Mouse (Mus musculus): ENCODE results near the gene Fam181a. TPM values are rescaled to one million over a fixed set of nuclear protein-coding genes. Genes with fewer than 3 reads are reported as not detected.

Gene Fam181a
- total and polyA plus RNA-seq, 2 experiments from 2014 or later = 8.9 to 11.2 TPM

GRCm38 (mm10) chr12:103328448-103329191, 17.8 kb downstream of the Fam181a start:
- H3K4me1 ChIP-seq (ENCODE audit: insufficient read depth, low read length) = no peaks in the 10 kb centered on the region
- H3K27ac ChIP-seq (ENCODE audit: low read depth, low read length) = no peak overlapping the region
- no peaks in the 10 kb centered on the region for H3K9me3 ChIP-seq (ENCODE audit: low read length)
- ATAC-seq (ENCODE audit: low FRiP score) (no peak), DNase-seq (ENCODE audit: low spot score) (no peak)
- H3K9ac ChIP-seq (replicated peaks; ENCODE audit: low read length, poor library complexity, severe bottlenecking) = no peak overlapping the region
- WGBS = 63% methylated on average over 7 of the region's 7 CpGs
- H3K4me3 ChIP-seq (ENCODE audit: low read depth, low read length) = no peak overlapping the region
- no peaks in the 10 kb centered on the region for H3K27me3 ChIP-seq (ENCODE audit: insufficient read depth, low read length)
- H3K4me2 ChIP-seq (ENCODE audit: low read depth, low read length, poor library complexity, severe bottlenecking) = no peak overlapping the region
- no peaks in the 10 kb centered on the region for H3K36me3 ChIP-seq (ENCODE audit: insufficient read depth, low read length)
- TF ChIP-seq CTCF (IDR thresholded peaks at IDR 0.05) = no peak

GRCm38 (mm10) chr12:103331491-103331890, 20.7 kb downstream of the Fam181a start:
- WGBS = 52% methylated on average over 4 of the region's 4 CpGs
- no peak for TF ChIP-seq CTCF (IDR thresholded peaks at IDR 0.05)

GRCm38 (mm10) chr12:103332879-103333278, 22.1 kb downstream of the Fam181a start:
- no peak for TF ChIP-seq CTCF (IDR thresholded peaks at IDR 0.05)
- H3K36me3 ChIP-seq (ENCODE audit: insufficient read depth, low read length) = no peaks in the 10 kb centered on the region
- H3K9ac ChIP-seq (replicated peaks; ENCODE audit: low read length, poor library complexity, severe bottlenecking) = no peak overlapping the region
- no peak overlapping the region for H3K27ac ChIP-seq (ENCODE audit: low read depth, low read length)
- no peaks in the 10 kb centered on the region for H3K4me1 ChIP-seq (ENCODE audit: insufficient read depth, low read length)
- DNase-seq (ENCODE audit: low spot score) = no peak
- H3K4me3 ChIP-seq (ENCODE audit: low read depth, low read length) = no peak overlapping the region
- WGBS = 89% methylated on average over 2 of the region's 2 CpGs
- no peak overlapping the region for H3K4me2 ChIP-seq (ENCODE audit: low read depth, low read length, poor library complexity, severe bottlenecking)
- no peaks in the 10 kb centered on the region for H3K27me3 ChIP-seq (ENCODE audit: insufficient read depth, low read length)
- H3K9me3 ChIP-seq (ENCODE audit: low read length) = no peaks in the 10 kb centered on the region
- no peak for ATAC-seq (ENCODE audit: low FRiP score)

More at GRCm38 (mm10) chr12:103331491-103331890, 20.7 kb downstream of the Fam181a start:
- Histone ChIP-seq H3K9me3 (ENCODE audit: low read length) (no peaks in the 10 kb centered on the region), H3K4me3 (ENCODE audit: low read depth, low read length) (no peak overlapping the region), H3K27ac (ENCODE audit: low read depth, low read length) (no peak overlapping the region), H3K9ac (replicated peaks; ENCODE audit: low read length, poor library complexity, severe bottlenecking) (no peak overlapping the region), H3K4me1 (ENCODE audit: insufficient read depth, low read length) (no peaks in the 10 kb centered on the region), H3K4me2 (ENCODE audit: low read depth, low read length, poor library complexity, severe bottlenecking) (no peak overlapping the region), H3K36me3 (ENCODE audit: insufficient read depth, low read length) (no peaks in the 10 kb centered on the region), H3K27me3 (ENCODE audit: insufficient read depth, low read length) (no peaks in the 10 kb centered on the region)
- DNase-seq (ENCODE audit: low spot score) = no peak
- ATAC-seq (ENCODE audit: low FRiP score) = no peak

- no peak for TF ChIP-seq CTCF (IDR thresholded peaks at IDR 0.05)
- Histone ChIP-seq H3K27ac (ENCODE audit: low read depth, low read length) (no peak overlapping the region), H3K4me3 (ENCODE audit: low read depth, low read length) (no peak overlapping the region), H3K9ac (replicated peaks; ENCODE audit: low read length, poor library complexity, severe bottlenecking) (no peak overlapping the region), H3K27me3 (ENCODE audit: insufficient read depth, low read length) (no peaks in the 10 kb centered on the region), H3K4me2 (ENCODE audit: low read depth, low read length, poor library complexity, severe bottlenecking) (no peak overlapping the region), H3K4me1 (ENCODE audit: insufficient read depth, low read length) (no peaks in the 10 kb centered on the region), H3K9me3 (ENCODE audit: low read length) (no peaks in the 10 kb centered on the region), H3K36me3 (ENCODE audit: insufficient read depth, low read length) (no peaks in the 10 kb centered on the region)
- WGBS = 96% methylated on average over 15 of the region's 15 CpGs
- DNase-seq (ENCODE audit: low spot score) = no peak
- ATAC-seq (ENCODE audit: low FRiP score) = no peak
These were observed 22.7 kb downstream of the Fam181a start for GRCm38 (mm10) chr12:103333426-103333825.

- ATAC-seq (ENCODE audit: low FRiP score) (no peak), DNase-seq (ENCODE audit: low spot score) (no peak)
- TF ChIP-seq CTCF (IDR thresholded peaks at IDR 0.05) = no peak
- Histone ChIP-seq H3K4me3 (ENCODE audit: low read depth, low read length) (no peak overlapping the region), H3K4me1 (ENCODE audit: insufficient read depth, low read length) (no peaks in the 10 kb centered on the region), H3K27ac (ENCODE audit: low read depth, low read length) (no peak overlapping the region), H3K36me3 (ENCODE audit: insufficient read depth, low read length) (no peaks in the 10 kb centered on the region), H3K9me3 (ENCODE audit: low read length) (no peaks in the 10 kb centered on the region), H3K4me2 (ENCODE audit: low read depth, low read length, poor library complexity, severe bottlenecking) (no peak overlapping the region), H3K9ac (replicated peaks; ENCODE audit: low read length, poor library complexity, severe bottlenecking) (no peak overlapping the region), H3K27me3 (ENCODE audit: insufficient read depth, low read length) (no peaks in the 10 kb centered on the region)
- 79% methylated on average over 3 of the region's 3 CpGs for WGBS
These were observed 26.0 kb downstream of the Fam181a start for GRCm38 (mm10) chr12:103336766-103337165.

GRCm38 (mm10) chr12:103338162-103338798, 27.5 kb downstream of the Fam181a start:
- Histone ChIP-seq H3K4me2 (ENCODE audit: low read depth, low read length, poor library complexity, severe bottlenecking) (no peak overlapping the region), H3K9me3 (ENCODE audit: low read length) (no peaks in the 10 kb centered on the region), H3K27ac (ENCODE audit: low read depth, low read length) (no peak overlapping the region), H3K36me3 (ENCODE audit: insufficient read depth, low read length) (no peaks in the 10 kb centered on the region), H3K9ac (replicated peaks; ENCODE audit: low read length, poor library complexity, severe bottlenecking) (no peak overlapping the region), H3K4me1 (ENCODE audit: insufficient read depth, low read length) (no peaks in the 10 kb centered on the region), H3K27me3 (ENCODE audit: insufficient read depth, low read length) (no peaks in the 10 kb centered on the region), H3K4me3 (ENCODE audit: low read depth, low read length) (no peak overlapping the region)
- peak; percentile 10 for DNase-seq (ENCODE audit: low spot score)
- WGBS = 82% methylated on average over 14 of the region's 14 CpGs
- no peak for TF ChIP-seq CTCF (IDR thresholded peaks at IDR 0.05)
- ATAC-seq (ENCODE audit: low FRiP score) = no peak
